Mouse (Mus musculus): ENCODE measurements around the gene Ddx27. TPM values are rescaled to one million over a fixed set of nuclear protein-coding genes. Genes with fewer than 3 reads are reported as not detected.

Ddx27 gene
- polyA plus RNA-seq, 2 experiments from 2014 or later = 33.4 to 61.0 TPM

Other genes with a start within 250 kb of the Ddx27 start
- gene Trp53rkb, start 222.7 kb upstream of the Ddx27 start, polyA plus RNA-seq (2017; shearing (Covaris generic)) = under 1 TPM; 0.14 to 0.24 TPM
- 1 to 10 TPM; 3.4 to 4.3 TPM for gene Arfgef2, start 209.6 kb upstream of the Ddx27 start, polyA plus RNA-seq (2017; shearing (Covaris generic))
- gene Cse1l, start 109.2 kb upstream of the Ddx27 start, polyA plus RNA-seq (2017; shearing (Covaris generic)) = 10 to 100 TPM; 59.7 to 62.8 TPM
- 10 to 100 TPM; 48.2 to 69.3 TPM for gene Stau1, start 18.9 kb upstream of the Ddx27 start, polyA plus RNA-seq (2017; shearing (Covaris generic))
- 10 to 100 TPM; 18.1 to 27.6 TPM for gene Znfx1, start 47.8 kb downstream of the Ddx27 start, polyA plus RNA-seq (2017; shearing (Covaris generic))
- gene Kcnb1, start 175.0 kb downstream of the Ddx27 start, polyA plus RNA-seq (2017; shearing (Covaris generic)) = under 1 TPM; 0.22 to 0.92 TPM
- gene Ptgis, start 225.4 kb downstream of the Ddx27 start, polyA plus RNA-seq (2017; shearing (Covaris generic)) = under 1 TPM in 1 of 2 experiments, not detected in 1; 0.16 TPM